Mouse (Mus musculus) embryonic facial prominence, embryonic 11.5 days (tissue): ENCODE data around the gene Dmbx1. TPM values are rescaled to one million over a fixed set of nuclear protein-coding genes. Genes with fewer than 3 reads are reported as not detected.
A peak's percentile ranks its signal among the peaks of the same experiment; 100 is the strongest.

Experiments used
- ATAC-seq: fragments of 200-750 bp; cut with Nextera tagmentation; replicated peaks from 2 replicates; pipeline ENCODE4 v1.8.0; 2017; ENCODE audit warnings: low read depth; ENCODE audit not compliant: insufficient number of reproducible peaks, low FRiP score, low TSS enrichment
- DNase-seq: peaks from one replicate; pipeline ENCODE4 v3.0.0-alpha.2; 2015; ENCODE audit warnings: low spot score
- H3K27ac ChIP-seq: fragments of 300-500 bp; sonication (generic); replicated peaks from 2 replicates; pipeline ENCODE4 v1.5.1; 2014; ENCODE audit warnings: mild to moderate bottlenecking, low read depth, low read length, control low read depth
- H3K27me3 ChIP-seq: fragments of 300-500 bp; sonication (generic); 2 replicates; pipeline ENCODE4 v1.6.1; 2014; ENCODE audit warnings: mild to moderate bottlenecking, low read length, moderate library complexity, mixed read lengths; ENCODE audit not compliant: control insufficient read depth, insufficient read depth
- H3K36me3 ChIP-seq: fragments of 300-500 bp; sonication (generic); replicated peaks from 2 replicates; pipeline ENCODE4 v1.6.1; 2014; ENCODE audit warnings: low read depth, mild to moderate bottlenecking, low read length, moderate library complexity, mixed read lengths; ENCODE audit not compliant: control insufficient read depth, insufficient read depth
- H3K4me1 ChIP-seq: fragments of 300-500 bp; sonication (generic); 2 replicates; pipeline ENCODE4 v1.6.1; 2014; ENCODE audit warnings: low read length, mixed read lengths; ENCODE audit not compliant: control insufficient read depth, insufficient read depth
- H3K4me2 ChIP-seq: fragments of 300-500 bp; sonication (generic); 2 replicates; pipeline ENCODE4 v1.6.1; 2014; ENCODE audit warnings: low read depth, mild to moderate bottlenecking, control low read depth, low read length, moderate library complexity
- H3K4me3 ChIP-seq: fragments of 300-500 bp; sonication (generic); 2 replicates; pipeline ENCODE4 v1.5.1; 2014; ENCODE audit warnings: low read depth, low read length, control low read depth
- H3K9ac ChIP-seq: fragments of 300-500 bp; sonication (generic); replicated peaks from 2 replicates; pipeline ENCODE4 v1.6.1; 2014; ENCODE audit warnings: mild to moderate bottlenecking, control low read depth, low read length
- H3K9me3 ChIP-seq: fragments of 300-500 bp; sonication (generic); replicated peaks from 2 replicates; pipeline ENCODE4 v1.6.1; 2016; ENCODE audit warnings: mild to moderate bottlenecking, low read length, inconsistent platforms, mixed read lengths; ENCODE audit not compliant: control insufficient read depth
- WGBS: fragments of 180-500 bp; shearing (Covaris S2); extraction: QIAGEN DNeasy Blood & Tissue Kit; methylation state at CpG from one replicate; pipeline ENCODE4 v1.1.7; 2014; 5-methylcytosine and 5-hydroxymethylcytosine counted together
- polyA plus RNA-seq: library from polyadenylated mRNA; unstranded; fragments of >200 nt; fragmentation: Nextera tagmentation; extraction: Ambion mirVana; gene quantifications from 2 replicates; pipeline ENCODE4 v1.2.1, GENCODE M21; 2014

The Dmbx1 gene
- polyA plus RNA-seq, 1 experiment from 2014 or later = 1.4 TPM

- WGBS = 90% methylated on average over 5 of the region's 5 CpGs
- DNase-seq (no peak), ATAC-seq (no peak)
- Histone ChIP-seq H3K4me3 (no peak overlapping the region), H3K27ac (no peak overlapping the region), H3K4me2 (no peak overlapping the region), H3K27me3 (peaks cover 6% of the 10 kb centered on the region; the same call in 1 of the 2 replicates), H3K36me3 (no peaks in the 10 kb centered on the region), H3K9ac (no peak overlapping the region), H3K9me3 (no peaks in the 10 kb centered on the region), H3K4me1 (no peaks in the 10 kb centered on the region)
Observed at GRCm38 (mm10) chr4:115922688-115923087, 17.0 kb downstream of the Dmbx1 start.

- H3K27me3 ChIP-seq = peaks cover 4% of the 10 kb centered on the region; the same call in 1 of the 2 replicates
- no peaks in the 10 kb centered on the region for H3K9me3 ChIP-seq
- no peak overlapping the region for H3K27ac ChIP-seq
- DNase-seq = no peak
- H3K4me1 ChIP-seq = no peaks in the 10 kb centered on the region
- H3K36me3 ChIP-seq = no peaks in the 10 kb centered on the region
- no peak overlapping the region for H3K9ac ChIP-seq
- no peak for ATAC-seq
- H3K4me3 ChIP-seq = no peak overlapping the region
- no peak overlapping the region for H3K4me2 ChIP-seq
- WGBS = 79% methylated on average over 16 of the region's 16 CpGs
Observed at GRCm38 (mm10) chr4:115919911-115920310, 19.8 kb downstream of the Dmbx1 start.

GRCm38 (mm10) chr4:115911586-115911985 lies 28.1 kb downstream of the Dmbx1 start:
- ATAC-seq = peak; percentile 84
- no peaks in the 10 kb centered on the region for H3K36me3 ChIP-seq
- no peak overlapping the region for H3K9ac ChIP-seq
- peaks cover 2% of the 10 kb centered on the region for H3K27me3 ChIP-seq
- no peaks in the 10 kb centered on the region for H3K9me3 ChIP-seq
- 0% methylated on average over 4 of the region's 4 CpGs for WGBS
- H3K4me2 ChIP-seq = no peak overlapping the region
- DNase-seq = peak; percentile 46
- H3K27ac ChIP-seq = no peak overlapping the region
- H3K4me1 ChIP-seq = no peaks in the 10 kb centered on the region; the same call in 1 of the 2 replicates
- no peak overlapping the region for H3K4me3 ChIP-seq

- Histone ChIP-seq H3K9me3 (no peaks in the 10 kb centered on the region), H3K4me3 (no peak overlapping the region), H3K36me3 (no peaks in the 10 kb centered on the region), H3K9ac (no peak overlapping the region), H3K27me3 (peaks cover 17% of the 10 kb centered on the region), H3K27ac (no peak overlapping the region), H3K4me1 (no peaks in the 10 kb centered on the region; the same call in 1 of the 2 replicates), H3K4me2 (no peak overlapping the region)
- WGBS = 19% methylated on average over 7 of the region's 7 CpGs
- no peak for DNase-seq
- no peak for ATAC-seq
Observed at GRCm38 (mm10) chr4:115908641-115909040, 31.1 kb downstream of the Dmbx1 start.

GRCm38 (mm10) chr4:115907994-115908393 lies 31.7 kb downstream of the Dmbx1 start:
- Histone ChIP-seq H3K4me1 (no peaks in the 10 kb centered on the region; the same call in 1 of the 2 replicates), H3K27me3 (peaks cover 21% of the 10 kb centered on the region)
- no peak for ATAC-seq

GRCm38 (mm10) chr4:115906791-115907190 lies 32.9 kb downstream of the Dmbx1 start:
- peaks cover 26% of the 10 kb centered on the region for H3K27me3 ChIP-seq
- no peak overlapping the region for H3K9ac ChIP-seq
- H3K9me3 ChIP-seq = no peaks in the 10 kb centered on the region
- ATAC-seq = no peak
- H3K4me3 ChIP-seq = no peak overlapping the region
- 73% methylated on average over 3 of the region's 3 CpGs for WGBS
- no peak for DNase-seq
- no peaks in the 10 kb centered on the region; the same call in 1 of the 2 replicates for H3K4me1 ChIP-seq
- no peak overlapping the region for H3K4me2 ChIP-seq
- H3K36me3 ChIP-seq = no peaks in the 10 kb centered on the region
- H3K27ac ChIP-seq = no peak overlapping the region

More at GRCm38 (mm10) chr4:115907994-115908393, 31.7 kb downstream of the Dmbx1 start:
- Histone ChIP-seq H3K27ac (no peak overlapping the region), H3K36me3 (no peaks in the 10 kb centered on the region), H3K9me3 (no peaks in the 10 kb centered on the region), H3K4me3 (no peak overlapping the region), H3K9ac (no peak overlapping the region), H3K4me2 (no peak overlapping the region)
- 39% methylated on average over 1 of the region's 1 CpGs for WGBS
- no peak for DNase-seq

- Histone ChIP-seq H3K9ac (no peak overlapping the region), H3K27ac (no peak overlapping the region), H3K4me2 (no peak overlapping the region), H3K36me3 (no peaks in the 10 kb centered on the region), H3K9me3 (no peaks in the 10 kb centered on the region), H3K27me3 (peaks cover 30% of the 10 kb centered on the region), H3K4me3 (no peak overlapping the region), H3K4me1 (no peaks in the 10 kb centered on the region)
- no peak for DNase-seq
- no peak for ATAC-seq
- 0% methylated on average over 7 of the region's 7 CpGs for WGBS
Observed at GRCm38 (mm10) chr4:115905701-115906100, 34.0 kb downstream of the Dmbx1 start.

GRCm38 (mm10) chr4:115904375-115904774 lies 35.4 kb downstream of the Dmbx1 start:
- Histone ChIP-seq H3K4me2 (no peak overlapping the region), H3K27ac (no peak overlapping the region), H3K36me3 (no peaks in the 10 kb centered on the region), H3K4me3 (no peak overlapping the region), H3K9ac (no peak overlapping the region), H3K4me1 (no peaks in the 10 kb centered on the region), H3K9me3 (no peaks in the 10 kb centered on the region), H3K27me3 (peaks cover 36% of the 10 kb centered on the region)
- no peak; the same call in 1 of the 2 replicates for ATAC-seq
- DNase-seq = no peak
- 5% methylated on average over 12 of the region's 12 CpGs for WGBS
